Mouse (Mus musculus) kidney, postnatal 25 days (tissue): ENCODE measurements around the gene Ptprk.

Experiments
- DNase-seq, 2 experiments: peaks; one replicate each; pipeline ENCODE4 v3.0.0; 2021; ENCODE audit warnings: mixed read lengths in 2 of 2

The Ptprk gene

DNA sequence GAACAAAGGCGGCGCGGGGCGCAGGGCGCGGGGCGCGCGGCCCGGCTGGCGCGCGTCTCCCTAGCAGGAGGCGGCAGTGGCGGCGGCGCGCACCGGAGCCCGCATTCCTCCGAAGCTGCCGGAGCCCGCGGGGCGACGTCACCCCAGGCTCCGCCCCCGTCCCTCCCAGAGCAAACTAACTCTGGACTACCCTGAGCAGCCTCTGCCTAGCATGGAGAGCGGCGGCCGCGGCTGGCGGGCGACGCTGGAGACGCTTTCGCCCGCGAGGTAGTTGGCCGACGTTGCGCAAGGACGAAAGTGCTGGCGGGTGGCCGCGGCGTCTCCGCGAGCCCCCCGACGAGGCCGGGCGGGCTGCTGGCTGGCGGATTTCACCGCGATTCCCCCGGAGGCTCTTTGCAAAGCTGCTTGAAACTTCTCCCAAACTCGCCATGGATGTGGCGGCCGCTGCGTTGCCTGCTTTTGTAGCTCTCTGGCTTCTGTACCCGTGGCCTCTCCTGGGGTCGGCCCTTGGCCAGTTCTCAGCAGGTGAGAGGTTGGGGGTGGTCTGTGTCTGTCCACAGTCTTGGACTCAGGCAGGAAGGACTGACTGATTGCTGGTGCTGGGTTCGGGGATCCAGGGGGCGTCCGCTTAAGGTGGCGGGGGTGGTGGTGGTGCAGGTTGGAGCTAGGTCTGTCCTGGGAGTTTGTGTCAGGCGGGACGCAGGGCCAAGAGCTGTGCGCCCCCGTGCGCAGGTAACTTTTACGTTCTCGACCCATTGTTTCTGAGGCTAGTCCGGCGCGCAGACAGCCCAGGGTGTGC, at the start of gene Ptprk:
Ptprk (plus strand) TSS at position 168 of the 799 bp plus-strand sequence.
- DNase-seq = peak; percentile 94 to 98

DNA sequence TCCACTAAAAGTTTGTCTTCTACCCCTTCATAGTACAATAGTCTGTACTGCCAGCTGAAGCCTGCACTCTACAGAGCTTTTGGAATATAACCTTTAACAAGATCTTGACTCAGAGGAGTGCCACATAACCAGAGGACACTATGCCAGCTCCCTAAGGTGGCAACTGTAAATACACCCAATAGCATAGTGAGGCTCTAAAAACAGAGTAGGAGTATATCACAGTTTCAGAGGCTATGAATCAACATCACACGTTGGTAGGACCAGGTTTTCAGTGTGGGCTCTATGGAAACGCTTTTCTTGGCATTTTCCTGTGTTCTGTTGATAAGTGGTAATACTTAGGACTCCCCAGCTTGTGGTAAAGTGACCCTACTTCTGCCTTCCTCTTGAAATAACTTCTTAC, 46.8 kb upstream of the Ptprk start:
- no peak for DNase-seq

DNA sequence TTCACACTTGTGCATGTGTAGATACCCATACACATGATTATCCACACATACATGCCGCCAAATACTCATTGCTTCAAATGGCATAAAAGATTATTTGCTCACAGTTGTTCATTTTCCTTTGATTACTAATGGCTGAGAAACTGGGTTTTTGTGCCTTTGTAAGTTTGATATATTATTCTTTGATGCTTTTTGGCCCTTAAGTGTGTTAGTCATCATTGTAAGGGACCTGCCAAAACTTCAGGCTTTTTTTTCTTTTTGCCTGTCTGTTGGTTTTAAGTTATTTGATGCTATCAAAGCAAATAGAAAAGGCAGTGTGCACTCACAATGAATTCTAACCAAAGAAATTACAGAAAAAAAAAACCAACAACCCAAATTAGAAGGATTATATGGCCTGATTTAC, 38.2 kb upstream of the Ptprk start:
- no peak for DNase-seq

DNA sequence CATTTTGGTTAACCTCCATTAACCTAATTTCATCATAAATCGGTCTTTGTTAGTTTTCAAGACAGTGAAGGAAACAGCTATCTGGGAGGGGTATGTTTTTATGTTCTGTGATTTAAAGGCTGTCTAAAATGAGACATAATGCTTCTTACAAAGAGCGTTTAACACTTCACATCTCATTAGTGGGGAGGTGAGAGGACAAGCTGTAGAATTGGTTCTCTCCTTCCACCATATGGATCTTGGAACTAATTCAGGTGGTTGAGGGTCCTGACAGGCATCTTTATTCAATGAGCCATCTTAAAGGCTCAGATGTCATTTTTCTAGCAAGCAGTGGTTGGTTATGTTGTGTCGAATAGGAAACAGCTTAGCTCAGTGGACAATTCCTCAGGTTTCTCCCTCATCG, 19.9 kb upstream of the Ptprk start:
- DNase-seq = no peak

DNA sequence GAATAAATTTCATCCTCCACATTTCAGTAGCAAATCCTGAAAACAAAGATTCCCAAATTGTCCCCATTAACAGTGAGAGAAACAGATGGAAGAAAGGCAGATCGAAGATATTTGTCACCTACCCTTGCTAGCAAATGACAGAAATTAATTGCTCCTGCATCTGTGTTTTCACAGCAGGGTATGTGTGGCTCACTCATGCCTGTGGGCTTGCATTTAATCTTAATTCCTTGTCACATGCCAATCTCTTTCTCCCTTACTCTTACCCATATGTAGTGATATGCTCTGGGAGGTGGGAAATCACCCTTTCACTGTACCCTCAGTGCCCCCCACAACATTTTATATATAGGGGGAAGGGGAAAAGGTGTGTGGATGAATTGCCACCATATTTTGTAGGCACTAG, 15.4 kb upstream of the Ptprk start:
- DNase-seq = no peak

DNA sequence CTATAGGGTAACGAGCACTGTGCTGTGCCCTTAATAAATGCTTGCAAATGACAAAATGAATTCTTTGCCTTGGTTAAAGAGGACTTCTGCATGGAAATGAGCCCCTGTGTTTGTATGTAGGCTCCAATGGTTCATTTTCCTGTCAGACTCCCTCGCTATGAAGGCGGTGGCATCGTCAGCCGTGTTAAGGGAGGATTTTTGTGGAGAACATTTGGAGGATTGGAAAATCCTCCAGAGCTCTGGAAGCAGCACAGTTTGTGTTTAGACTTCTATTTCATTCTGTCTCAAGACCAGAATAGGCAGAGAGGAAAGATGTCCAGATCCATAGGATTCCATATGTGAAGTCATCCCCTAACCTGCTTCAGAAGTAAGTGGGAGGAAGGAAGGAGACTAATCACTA, 6.6 kb upstream of the Ptprk start:
- no peak for DNase-seq

DNA sequence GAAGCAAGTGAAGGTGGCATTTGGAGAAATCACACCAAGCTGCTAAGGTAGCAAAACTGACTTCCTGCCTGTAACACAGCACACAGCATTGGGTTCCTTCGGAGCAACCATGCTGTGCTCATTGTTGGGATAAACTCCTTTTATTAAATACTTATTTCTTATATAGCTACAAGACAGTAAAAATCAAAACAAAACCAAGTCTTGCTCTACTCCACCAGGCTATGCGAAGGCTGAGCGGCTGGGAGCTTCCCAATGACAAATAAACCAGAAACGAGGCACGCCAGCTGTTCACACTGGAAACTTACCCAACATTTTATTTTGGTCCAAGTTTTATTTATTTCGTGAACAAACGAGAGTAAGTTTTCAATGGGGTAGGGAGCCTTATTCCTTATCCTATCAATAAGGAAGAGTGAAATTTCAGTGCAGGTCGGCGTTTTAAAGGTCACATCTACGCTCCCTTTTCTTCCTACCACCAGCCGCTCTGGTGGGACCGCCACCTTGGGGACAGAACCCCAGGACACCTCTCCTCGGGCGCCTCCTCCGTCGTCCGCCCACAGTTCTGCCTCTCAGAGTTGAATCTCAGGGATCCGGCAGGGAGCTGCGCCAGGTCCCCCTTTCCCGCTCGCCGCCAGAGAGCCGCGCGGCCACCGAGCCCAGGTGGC, 498 bp upstream of the Ptprk start:
- DNase-seq = peak in 1 of 2 experiments; percentile 36

DNA sequence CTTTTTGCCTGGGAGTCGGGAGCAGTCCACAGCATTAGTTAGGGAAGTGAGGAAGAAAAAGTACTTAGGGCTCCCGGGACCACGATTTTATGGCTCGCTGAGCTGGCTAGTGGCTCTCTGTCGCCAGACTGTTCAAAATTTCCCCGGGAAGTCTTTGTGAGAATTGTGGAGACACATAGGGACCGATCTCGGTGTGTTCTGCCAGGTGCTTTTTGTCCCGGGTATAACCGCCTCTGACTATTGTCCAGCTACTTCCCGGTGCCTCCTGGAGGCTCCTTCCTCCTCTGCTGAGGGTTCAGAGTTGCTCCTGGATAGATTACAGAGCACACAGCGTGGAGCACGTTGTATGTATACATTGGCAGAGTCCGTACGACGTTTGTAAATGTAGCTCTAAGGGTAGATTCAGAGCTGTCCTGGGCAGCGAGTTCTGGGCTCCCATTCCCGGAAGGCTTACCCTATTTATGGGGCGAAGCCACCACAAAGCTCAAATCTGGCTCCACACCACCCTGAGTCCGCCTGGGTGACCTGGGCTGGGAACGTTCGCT, 943 bp downstream of the Ptprk start:
- DNase-seq = peak; percentile 49 to 56

DNA sequence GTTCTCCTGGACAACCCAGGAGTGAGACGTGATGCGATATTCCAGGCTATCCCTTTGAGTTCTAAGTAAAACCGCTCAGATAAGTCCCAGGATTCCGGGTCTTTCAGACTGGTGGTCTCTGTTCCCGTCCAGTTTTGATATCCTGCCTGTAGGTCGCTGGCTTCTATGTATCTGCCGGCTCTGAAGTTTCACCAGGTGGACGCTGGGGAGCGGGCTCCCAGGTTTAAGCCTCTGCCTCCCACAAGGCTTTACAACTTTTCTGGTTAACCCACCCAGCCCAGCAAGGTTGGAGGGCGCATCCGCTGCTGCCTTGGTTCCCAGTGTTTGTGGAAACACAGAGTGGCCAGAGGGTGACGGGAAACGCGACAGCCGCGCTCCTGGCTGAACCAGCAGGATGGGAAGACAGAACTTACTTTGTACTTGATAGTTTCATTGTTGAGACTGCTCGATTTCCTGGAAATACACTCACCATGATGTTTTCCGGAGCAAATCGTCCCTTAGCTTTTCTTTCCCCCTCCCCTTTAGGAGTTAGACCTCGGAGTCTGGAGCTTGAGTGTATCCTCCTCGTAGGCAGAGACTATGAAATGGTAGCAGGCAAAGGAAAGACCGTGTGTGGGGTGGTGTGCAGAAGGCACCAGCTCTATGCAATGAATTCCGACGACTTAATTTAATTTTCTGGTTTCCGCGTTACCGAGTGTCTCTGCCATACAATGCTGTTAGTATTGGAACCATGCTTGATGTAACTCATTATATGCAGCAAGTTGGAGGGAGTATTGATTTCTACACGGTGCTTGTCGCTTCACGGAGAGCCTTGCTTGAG, 1.6 kb downstream of the Ptprk start:
- peak; percentile 49 to 64 for DNase-seq

DNA sequence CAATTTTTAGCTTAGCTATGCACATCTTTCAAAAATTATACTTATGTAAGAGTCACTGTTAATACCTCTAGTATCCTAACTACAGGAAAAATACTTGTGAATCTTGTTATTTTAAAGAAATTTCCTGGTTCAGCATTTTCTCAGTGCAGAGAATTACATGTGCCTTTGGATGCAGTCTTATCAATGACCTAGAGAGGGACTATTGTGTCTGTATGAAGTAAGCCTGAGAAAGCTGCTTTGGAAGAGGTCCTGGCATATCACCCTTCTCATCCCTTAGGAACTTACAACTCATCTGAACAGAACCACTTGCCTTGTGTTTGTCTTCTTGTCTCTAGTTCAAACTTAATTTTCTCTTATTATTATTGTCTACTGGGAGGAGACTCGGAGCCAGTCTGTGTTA, 3.6 kb downstream of the Ptprk start:
- DNase-seq = no peak

DNA sequence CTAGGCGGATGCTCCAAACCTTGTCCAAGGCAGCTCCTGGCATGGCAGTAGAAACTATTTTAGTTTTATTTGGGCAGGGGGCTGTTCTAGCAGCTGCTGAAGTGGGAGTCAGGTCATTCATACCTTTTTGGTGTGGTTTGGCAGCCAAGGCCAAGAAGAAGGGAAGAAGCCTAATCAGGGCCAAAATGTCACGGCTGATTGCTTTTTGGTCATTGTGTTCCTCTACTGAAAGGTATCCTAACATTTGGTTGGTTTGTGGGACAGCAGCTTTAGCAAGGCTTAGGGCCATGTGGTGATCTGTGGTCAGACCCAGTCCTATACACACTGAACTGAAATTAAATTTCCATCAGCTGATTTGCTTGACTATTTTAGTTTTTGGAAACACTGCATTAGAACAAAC, 6.6 kb downstream of the Ptprk start:
- DNase-seq = no peak

DNA sequence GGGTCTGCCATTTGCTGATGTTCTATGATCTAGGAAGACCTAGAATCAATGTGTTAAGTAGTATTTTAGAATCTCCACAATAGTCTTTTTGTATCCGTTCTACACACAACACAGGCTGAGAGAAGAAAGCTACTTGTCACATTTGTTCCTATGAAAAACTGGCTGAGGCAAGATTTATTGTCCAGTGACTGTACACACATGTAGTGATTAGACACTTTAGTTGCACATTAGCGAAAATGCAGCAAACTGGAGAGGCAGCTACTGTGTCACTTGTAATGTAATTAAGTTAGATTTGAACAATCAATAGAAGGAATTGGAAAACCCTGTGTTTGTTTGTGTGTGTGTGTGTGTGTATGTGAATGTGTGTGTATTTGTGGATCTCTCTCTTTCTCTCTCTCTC, 8.6 kb downstream of the Ptprk start:
- DNase-seq = no peak

DNA sequence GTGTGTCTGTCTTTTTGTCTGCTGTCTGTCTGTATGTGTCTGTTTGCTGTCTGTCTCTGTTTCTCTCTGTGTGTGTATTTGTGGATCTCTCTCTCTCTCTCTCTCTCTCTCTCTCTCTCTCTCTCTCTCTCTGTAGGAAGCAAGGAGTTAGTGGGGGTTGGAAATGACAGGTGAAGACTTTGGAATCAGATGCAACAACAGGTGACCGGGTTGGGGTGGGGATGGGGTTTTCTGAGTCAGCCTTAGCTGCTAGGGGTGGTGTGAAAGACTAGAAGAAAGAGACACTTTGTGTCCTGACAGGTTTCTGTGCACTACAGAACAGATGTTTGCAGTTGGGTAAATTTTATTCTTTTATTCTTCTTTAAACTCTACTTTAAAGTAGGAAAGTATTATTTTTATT, 9.0 kb downstream of the Ptprk start:
- no peak for DNase-seq

DNA sequence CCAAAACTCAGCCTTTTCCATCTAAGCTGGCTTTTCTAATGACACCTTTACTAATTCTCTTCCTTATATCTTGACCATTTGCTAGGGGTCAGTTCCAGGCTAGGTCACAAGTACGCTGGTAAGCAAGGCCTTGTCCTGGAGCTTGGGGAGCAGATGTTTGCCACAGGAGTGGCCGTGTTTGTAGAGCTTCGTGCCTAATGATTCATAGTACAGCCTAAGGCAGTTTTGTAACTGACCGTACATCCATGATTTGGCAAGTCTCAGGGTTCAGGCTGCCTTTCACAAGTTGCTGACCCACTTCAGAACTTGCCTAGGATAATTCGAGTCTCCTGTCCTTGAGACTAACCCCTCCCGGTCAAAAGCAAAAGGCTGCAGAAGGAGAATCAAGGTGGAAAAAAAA, 12.7 kb downstream of the Ptprk start:
- peak; percentile 32 to 59 for DNase-seq

DNA sequence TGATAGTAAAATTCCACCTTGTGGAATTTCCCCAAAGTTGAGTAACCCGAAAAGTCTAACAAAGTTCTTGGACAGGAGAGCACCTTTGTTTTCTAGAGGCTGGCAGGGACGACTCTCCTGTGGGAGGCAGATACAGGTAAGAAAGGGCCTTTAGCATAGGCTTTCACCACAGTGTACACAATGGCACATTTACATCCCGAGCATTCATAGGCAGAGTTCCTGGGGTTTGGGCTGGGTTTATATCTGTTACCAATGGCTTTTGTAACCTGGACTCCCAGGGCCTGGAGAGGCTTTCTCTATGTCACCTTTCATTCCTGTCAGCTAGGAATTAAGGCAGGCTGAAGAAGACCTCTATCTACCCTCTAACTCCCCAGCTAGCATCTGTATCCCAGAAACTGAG, 13.1 kb downstream of the Ptprk start:
- DNase-seq = no peak

DNA sequence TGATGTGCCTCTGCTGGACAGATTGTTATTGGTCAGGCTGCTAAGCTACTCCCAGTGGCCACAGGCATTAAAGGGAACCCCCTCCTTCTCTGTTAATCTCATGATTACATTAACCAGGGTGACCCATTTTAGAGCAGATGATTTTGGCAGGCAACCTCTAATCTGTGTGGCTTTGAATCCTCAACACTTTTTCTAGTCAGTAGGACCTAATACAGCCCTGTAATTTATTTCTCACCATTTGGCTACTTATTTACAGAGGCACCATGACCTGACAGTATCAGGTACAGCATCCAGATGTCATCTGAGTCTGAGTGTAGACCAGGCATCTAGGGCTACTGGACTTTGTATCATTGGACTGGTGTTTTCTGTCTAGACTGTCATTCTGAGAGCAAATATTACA, 21.4 kb downstream of the Ptprk start:
- peak; percentile 38 to 53 for DNase-seq

DNA sequence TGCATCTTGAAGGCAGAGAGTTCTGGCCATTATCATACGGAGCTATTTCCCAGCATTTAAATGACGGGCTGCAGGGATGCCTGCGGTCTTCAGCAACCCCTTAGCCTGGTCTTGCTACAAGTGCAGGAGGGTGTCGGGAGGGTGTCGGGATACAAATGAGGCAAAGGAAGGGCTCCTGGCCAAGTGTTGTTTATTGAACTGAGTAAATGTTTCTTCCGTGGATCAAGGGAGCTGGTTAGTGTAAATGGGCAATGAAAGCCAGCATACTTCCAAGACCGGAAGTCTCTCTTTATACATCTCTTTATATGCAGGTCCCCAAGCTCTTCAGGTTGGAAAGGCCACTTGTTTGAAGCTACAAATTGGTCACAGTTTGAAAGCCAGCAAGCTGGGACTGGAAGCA, 23.0 kb downstream of the Ptprk start:
- peak in 1 of 2 experiments; percentile 39 for DNase-seq

DNA sequence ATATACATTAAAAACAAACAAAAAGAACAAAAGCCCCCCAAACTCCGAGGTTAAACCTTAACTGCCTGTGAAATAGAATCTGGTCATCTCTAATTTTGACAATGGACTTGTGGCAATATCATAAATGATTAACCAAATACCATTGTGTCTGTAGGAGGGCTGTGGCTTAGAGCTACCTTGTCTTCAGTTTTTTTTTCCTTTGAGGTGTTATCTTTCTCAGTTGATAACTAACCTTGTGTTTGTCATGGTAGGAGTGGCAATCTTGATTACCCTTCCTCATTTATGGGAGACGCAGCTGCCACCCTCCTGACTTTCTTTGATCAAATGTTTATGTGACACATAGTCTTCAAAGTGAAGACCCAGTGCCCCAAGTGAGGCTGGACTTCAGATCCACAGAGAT, 24.3 kb downstream of the Ptprk start:
- no peak for DNase-seq

DNA sequence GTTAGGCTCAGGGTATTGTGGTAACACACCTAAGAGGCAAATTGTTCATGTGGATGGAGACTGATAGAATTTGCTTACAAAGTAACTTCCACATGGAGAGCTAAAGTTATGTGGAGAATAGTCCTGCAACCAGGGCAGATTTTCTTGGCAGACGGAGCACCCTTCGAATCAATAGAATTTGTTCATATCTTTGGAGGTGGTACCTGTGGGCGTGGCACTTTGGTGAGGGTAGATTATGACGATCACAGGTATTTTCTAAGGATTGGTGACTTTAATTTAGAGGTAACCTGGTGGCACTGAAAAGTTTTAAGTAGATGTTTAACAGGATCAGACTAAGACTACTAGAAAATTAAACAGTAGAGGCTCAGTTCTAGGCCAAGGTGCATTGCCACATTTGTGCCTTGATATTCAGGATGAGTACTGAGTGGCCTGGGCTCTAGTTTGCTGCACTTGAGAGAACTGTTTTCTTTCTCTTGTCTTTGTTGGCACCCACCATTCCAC, 28.8 kb downstream of the Ptprk start:
- no peak for DNase-seq

DNA sequence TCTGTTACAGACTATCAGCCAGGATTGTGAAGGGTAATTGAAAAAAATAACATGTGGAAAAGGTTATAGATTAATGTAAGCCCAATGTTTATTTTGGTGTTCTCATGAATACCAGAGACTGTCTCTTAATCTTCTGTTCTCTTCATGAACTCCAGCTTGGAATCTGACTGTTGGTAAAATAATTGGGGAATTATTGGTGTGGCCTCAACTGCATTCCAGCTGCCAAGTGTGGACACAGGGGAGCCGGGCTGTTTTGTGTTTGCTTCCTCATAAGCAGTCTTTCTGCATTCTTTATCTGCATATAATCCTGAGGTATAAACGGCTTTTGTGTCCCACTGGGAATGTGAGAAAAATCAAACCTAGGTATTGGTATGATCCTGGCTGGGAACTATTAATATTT, 29.3 kb downstream of the Ptprk start:
- DNase-seq = no peak

DNA sequence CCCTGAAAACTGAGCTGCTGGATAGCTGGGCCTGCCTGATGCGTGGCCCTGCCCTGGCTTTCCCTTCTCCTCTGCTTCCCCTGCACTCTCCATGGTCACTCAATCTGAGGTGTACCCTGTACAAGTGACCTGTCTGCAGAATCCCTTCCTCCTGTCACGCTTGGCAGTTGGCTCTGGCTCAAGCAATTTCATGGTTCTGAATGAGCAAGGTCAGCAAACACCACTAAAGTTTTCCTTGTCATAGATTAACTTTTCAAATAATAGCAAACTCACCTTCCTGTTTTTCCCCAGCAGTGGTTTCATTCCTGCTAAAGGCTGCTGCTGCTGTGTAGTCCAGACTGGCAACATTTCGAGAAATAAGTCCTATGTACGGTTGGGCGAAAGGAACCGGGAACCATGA, 30.6 kb downstream of the Ptprk start:
- DNase-seq = peak; percentile 79 to 92

DNA sequence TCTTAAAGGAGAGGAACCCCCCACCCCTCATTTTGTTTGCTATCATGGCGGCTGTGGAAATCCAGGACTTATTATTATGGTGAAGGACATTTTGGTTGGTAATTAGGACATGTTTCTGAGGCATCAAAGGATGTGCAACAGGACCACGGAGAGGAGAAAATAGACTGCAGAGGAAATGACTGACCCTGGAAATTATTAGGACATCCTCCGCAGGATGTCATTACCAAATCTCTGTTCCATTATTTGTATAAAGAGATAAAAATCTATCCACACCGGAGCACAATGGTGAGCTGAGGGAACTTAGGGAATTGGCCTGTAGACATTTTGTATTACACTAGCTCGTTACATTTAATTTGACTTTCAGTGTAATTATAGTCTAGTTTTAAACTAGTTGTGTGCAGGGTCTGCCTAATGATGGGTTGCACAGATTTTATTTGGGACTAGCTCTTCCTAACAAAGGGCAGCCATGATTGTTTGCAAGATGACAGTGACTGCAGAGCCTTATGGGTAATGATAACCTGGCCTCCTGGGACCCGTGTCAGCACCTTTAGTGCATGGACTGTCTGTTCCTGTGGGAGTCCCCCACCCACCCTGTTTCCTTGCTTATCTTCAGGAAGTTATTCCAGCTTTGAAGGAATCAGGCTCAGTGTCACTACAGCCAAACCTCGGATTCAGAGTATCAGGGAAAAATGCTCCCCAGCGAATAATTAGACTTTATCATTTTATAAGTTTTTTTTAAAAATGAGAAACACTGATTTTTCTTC, 38.4 kb downstream of the Ptprk start:
- peak; percentile 22 to 49 for DNase-seq
